Mouse (Mus musculus): ENCODE results near the gene Rsph9.

DNA sequence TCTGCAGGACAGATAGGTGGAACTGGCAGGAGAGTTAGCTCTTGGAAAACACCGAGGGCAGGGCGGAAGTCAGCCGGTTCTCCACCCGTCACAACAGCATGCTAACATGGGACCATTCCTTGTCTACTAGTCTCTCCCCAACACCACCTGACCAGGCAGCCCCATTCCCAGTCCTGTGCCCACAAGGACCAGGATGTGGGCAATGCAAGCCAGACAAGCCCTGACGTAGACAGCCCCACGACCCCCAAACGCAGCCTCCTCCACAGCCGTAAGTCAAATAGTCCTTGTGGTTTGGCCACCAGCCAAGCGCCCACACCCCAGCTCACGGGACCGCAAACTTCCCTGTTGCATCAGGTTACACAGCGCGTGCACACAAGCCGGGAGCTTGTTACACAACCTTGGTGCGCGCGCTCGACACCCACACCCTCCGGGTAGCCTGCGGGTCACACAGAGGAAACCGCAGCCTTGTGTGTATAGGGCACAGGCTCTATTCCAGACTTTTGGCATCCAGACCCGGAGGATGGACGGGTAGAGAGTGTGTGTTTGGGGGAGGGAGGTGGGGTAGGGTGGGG lies 70.2 kb downstream of the Rsph9 start:
- TF ChIP-seq CTCF (conservative IDR thresholded peaks at IDR 0.05; ENCODE audit: insufficient read depth, insufficient read length, low read depth, low read length) (no peak), POLR2A (IDR thresholded peaks at IDR 0.05; ENCODE audit: low read depth, low read length) (no peak)

Measured in kidney, adult 2 months (tissue).